Mouse (Mus musculus): ENCODE results near the gene AL731706.2. TPM values are rescaled to one million over a fixed set of nuclear protein-coding genes. Genes with fewer than 3 reads are reported as not detected.
A peak's percentile ranks its signal among the peaks of the same experiment; 100 is the strongest.

Gene AL731706.2
- 16.8 and 24.9 TPM in 2 replicates for polyA plus RNA-seq (2014; fragmentation: Nextera tagmentation; extraction: Ambion mirVana)

GRCm38 (mm10) chr2:136885579-136885978 is at the start of gene AL731706.2:
TSS of gene AL731706.2 (minus strand) at chr2:136885679.
- Histone ChIP-seq H3K4me2 (no peak within 1 kb of the TSS), H3K9ac (ENCODE audit: low read depth, low read length) (no peak within 1 kb of the TSS), H3K4me3 (ENCODE audit: low read depth, low read length) (no peak within 1 kb of the TSS), H3K4me1 (replicated peaks; ENCODE audit: control insufficient read depth, insufficient read depth, low read length) (0 out of 2 replicates have a peak, but pooled peaks cover 4% of the 10 kb centered on the region), H3K27ac (ENCODE audit: low read depth, low read length) (no peak within 1 kb of the TSS), H3K36me3 (ENCODE audit: control insufficient read depth, insufficient read depth, low read length) (peaks cover 13% of the 10 kb centered on the region), H3K9me3 (ENCODE audit: control insufficient read depth, low read length) (no peaks in the 10 kb centered on the region), H3K27me3 (replicated peaks; ENCODE audit: control insufficient read depth, insufficient read depth, low read length) (no peaks in the 10 kb centered on the region)
- no peak for DNase-seq (ENCODE audit: low spot score)
- no peak for ATAC-seq (replicated peaks; ENCODE audit: low FRiP score)
- WGBS = 85% methylated on average over 2 of the region's 2 CpGs

GRCm38 (mm10) chr2:136921003-136921408 is 35.5 kb upstream of the AL731706.2 start:
- Histone ChIP-seq H3K27ac (ENCODE audit: low read depth, low read length) (no peak overlapping the region), H3K4me2 (peak overlapping the region; percentile 9; the same call in 1 of the 2 replicates), H3K4me1 (replicated peaks; ENCODE audit: control insufficient read depth, insufficient read depth, low read length) (peaks cover 9% of the 10 kb centered on the region), H3K9ac (ENCODE audit: low read depth, low read length) (no peak overlapping the region), H3K36me3 (ENCODE audit: control insufficient read depth, insufficient read depth, low read length) (no peaks in the 10 kb centered on the region; the same call in 1 of the 2 replicates), H3K27me3 (replicated peaks; ENCODE audit: control insufficient read depth, insufficient read depth, low read length) (no peaks in the 10 kb centered on the region), H3K4me3 (ENCODE audit: low read depth, low read length) (no peak overlapping the region), H3K9me3 (ENCODE audit: control insufficient read depth, low read length) (no peaks in the 10 kb centered on the region)
- ATAC-seq (replicated peaks; ENCODE audit: low FRiP score) = peak; percentile 90
- no peak for DNase-seq (ENCODE audit: low spot score)
- WGBS = 46% methylated on average over 4 of the region's 4 CpGs

GRCm38 (mm10) chr2:136920257-136920993 is 34.9 kb upstream of the AL731706.2 start:
- H3K4me1 ChIP-seq (replicated peaks; ENCODE audit: control insufficient read depth, insufficient read depth, low read length) = peaks cover 9% of the 10 kb centered on the region
- H3K27ac ChIP-seq (ENCODE audit: low read depth, low read length) = no peak overlapping the region
- DNase-seq (ENCODE audit: low spot score) (no peak), ATAC-seq (replicated peaks; ENCODE audit: low FRiP score) (no peak)
- no peaks in the 10 kb centered on the region for H3K9me3 ChIP-seq (ENCODE audit: control insufficient read depth, low read length)
- no peaks in the 10 kb centered on the region; the same call in 1 of the 2 replicates for H3K36me3 ChIP-seq (ENCODE audit: control insufficient read depth, insufficient read depth, low read length)
- H3K4me3 ChIP-seq (ENCODE audit: low read depth, low read length) = no peak overlapping the region
- H3K9ac ChIP-seq (ENCODE audit: low read depth, low read length) = no peak overlapping the region
- no peak overlapping the region for H3K4me2 ChIP-seq
- H3K27me3 ChIP-seq (replicated peaks; ENCODE audit: control insufficient read depth, insufficient read depth, low read length) = no peaks in the 10 kb centered on the region
- 76% methylated on average over 3 of the region's 3 CpGs for WGBS

- DNase-seq (ENCODE audit: low spot score) = no peak
- no peak overlapping the region for H3K9ac ChIP-seq (ENCODE audit: low read depth, low read length)
- no peak for ATAC-seq (replicated peaks; ENCODE audit: low FRiP score)
- WGBS = 92% methylated on average over 1 of the region's 1 CpGs
- no peak overlapping the region for H3K27ac ChIP-seq (ENCODE audit: low read depth, low read length)
- H3K27me3 ChIP-seq (replicated peaks; ENCODE audit: control insufficient read depth, insufficient read depth, low read length) = no peaks in the 10 kb centered on the region
- no peak overlapping the region for H3K4me3 ChIP-seq (ENCODE audit: low read depth, low read length)
- H3K36me3 ChIP-seq (ENCODE audit: control insufficient read depth, insufficient read depth, low read length) = no peaks in the 10 kb centered on the region; the same call in 1 of the 2 replicates
- peaks cover 9% of the 10 kb centered on the region for H3K4me1 ChIP-seq (replicated peaks; ENCODE audit: control insufficient read depth, insufficient read depth, low read length)
- no peak overlapping the region for H3K4me2 ChIP-seq
- no peaks in the 10 kb centered on the region for H3K9me3 ChIP-seq (ENCODE audit: control insufficient read depth, low read length)
Observed at GRCm38 (mm10) chr2:136919433-136919832, 34.0 kb upstream of the AL731706.2 start.

GRCm38 (mm10) chr2:136914334-136914902 is 28.9 kb upstream of the AL731706.2 start:
- 59% methylated on average over 3 of the region's 3 CpGs for WGBS
- DNase-seq (ENCODE audit: low spot score) (no peak), ATAC-seq (replicated peaks; ENCODE audit: low FRiP score) (no peak)
- Histone ChIP-seq H3K4me2 (no peak overlapping the region), H3K9me3 (ENCODE audit: control insufficient read depth, low read length) (no peaks in the 10 kb centered on the region), H3K4me1 (replicated peaks; ENCODE audit: control insufficient read depth, insufficient read depth, low read length) (peaks cover 4% of the 10 kb centered on the region), H3K9ac (ENCODE audit: low read depth, low read length) (no peak overlapping the region), H3K4me3 (ENCODE audit: low read depth, low read length) (no peak overlapping the region), H3K27ac (ENCODE audit: low read depth, low read length) (no peak overlapping the region), H3K27me3 (replicated peaks; ENCODE audit: control insufficient read depth, insufficient read depth, low read length) (no peaks in the 10 kb centered on the region), H3K36me3 (ENCODE audit: control insufficient read depth, insufficient read depth, low read length) (no peaks in the 10 kb centered on the region)

- H3K4me3 ChIP-seq (ENCODE audit: low read depth, low read length) = no peak overlapping the region
- H3K9ac ChIP-seq (ENCODE audit: low read depth, low read length) = no peak overlapping the region
- WGBS = 85% methylated on average over 3 of the region's 3 CpGs
- no peaks in the 10 kb centered on the region for H3K36me3 ChIP-seq (ENCODE audit: control insufficient read depth, insufficient read depth, low read length)
- no peaks in the 10 kb centered on the region for H3K9me3 ChIP-seq (ENCODE audit: control insufficient read depth, low read length)
- no peak overlapping the region for H3K4me2 ChIP-seq
- H3K27ac ChIP-seq (ENCODE audit: low read depth, low read length) = no peak overlapping the region
- DNase-seq (ENCODE audit: low spot score) (no peak), ATAC-seq (replicated peaks; ENCODE audit: low FRiP score) (no peak)
- no peaks in the 10 kb centered on the region for H3K27me3 ChIP-seq (replicated peaks; ENCODE audit: control insufficient read depth, insufficient read depth, low read length)
- peaks cover 5% of the 10 kb centered on the region for H3K4me1 ChIP-seq (replicated peaks; ENCODE audit: control insufficient read depth, insufficient read depth, low read length)
Observed at GRCm38 (mm10) chr2:136913021-136913420, 27.5 kb upstream of the AL731706.2 start.

GRCm38 (mm10) chr2:136911958-136912411 is 26.5 kb upstream of the AL731706.2 start:
- no peak for ATAC-seq (replicated peaks; ENCODE audit: low FRiP score)
- no peak overlapping the region for H3K4me2 ChIP-seq
- no peaks in the 10 kb centered on the region for H3K27me3 ChIP-seq (replicated peaks; ENCODE audit: control insufficient read depth, insufficient read depth, low read length)
- WGBS = 40% methylated on average over 4 of the region's 4 CpGs
- H3K9me3 ChIP-seq (ENCODE audit: control insufficient read depth, low read length) = no peaks in the 10 kb centered on the region
- H3K9ac ChIP-seq (ENCODE audit: low read depth, low read length) = no peak overlapping the region
- H3K4me3 ChIP-seq (ENCODE audit: low read depth, low read length) = no peak overlapping the region
- H3K36me3 ChIP-seq (ENCODE audit: control insufficient read depth, insufficient read depth, low read length) = no peaks in the 10 kb centered on the region
- H3K27ac ChIP-seq (ENCODE audit: low read depth, low read length) = no peak overlapping the region
- DNase-seq (ENCODE audit: low spot score) = no peak
- H3K4me1 ChIP-seq (replicated peaks; ENCODE audit: control insufficient read depth, insufficient read depth, low read length) = peaks cover 5% of the 10 kb centered on the region

GRCm38 (mm10) chr2:136909298-136909697 is 23.8 kb upstream of the AL731706.2 start:
- DNase-seq (ENCODE audit: low spot score) = no peak
- 69% methylated on average over 2 of the region's 2 CpGs for WGBS
- H3K4me1 ChIP-seq (replicated peaks; ENCODE audit: control insufficient read depth, insufficient read depth, low read length) = peaks cover 5% of the 10 kb centered on the region
- peaks cover 7% of the 10 kb centered on the region; the same call in 1 of the 2 replicates for H3K36me3 ChIP-seq (ENCODE audit: control insufficient read depth, insufficient read depth, low read length)
- no peak overlapping the region for H3K4me3 ChIP-seq (ENCODE audit: low read depth, low read length)
- H3K27ac ChIP-seq (ENCODE audit: low read depth, low read length) = no peak overlapping the region
- H3K9ac ChIP-seq (ENCODE audit: low read depth, low read length) = no peak overlapping the region
- H3K9me3 ChIP-seq (ENCODE audit: control insufficient read depth, low read length) = no peaks in the 10 kb centered on the region
- no peak overlapping the region for H3K4me2 ChIP-seq
- no peaks in the 10 kb centered on the region for H3K27me3 ChIP-seq (replicated peaks; ENCODE audit: control insufficient read depth, insufficient read depth, low read length)
- peak; percentile 79 for ATAC-seq (replicated peaks; ENCODE audit: low FRiP score)

All from liver, embryonic 11.5 days (tissue).